Mouse (Mus musculus) T-cell, adult 2 months (primary cell): Measurements from ENCODE around the gene Serpinb2.

Source experiments
- DNase-seq: peaks from one replicate; pipeline ENCODE4 v3.0.0; 2022; ENCODE audit warnings: low spot score

The Serpinb2 gene

GRCm38 (mm10) chr1:107581220-107581619 is 70.0 kb downstream of the Serpinb2 start:
- no peak for DNase-seq

- no peak for DNase-seq
Observed at GRCm38 (mm10) chr1:107582900-107583299, 71.7 kb downstream of the Serpinb2 start.

GRCm38 (mm10) chr1:107583958-107584376 is 72.7 kb downstream of the Serpinb2 start:
- no peak for DNase-seq

GRCm38 (mm10) chr1:107584932-107585331 is 73.7 kb downstream of the Serpinb2 start:
- DNase-seq = no peak
